In the genomic region with DNA sequence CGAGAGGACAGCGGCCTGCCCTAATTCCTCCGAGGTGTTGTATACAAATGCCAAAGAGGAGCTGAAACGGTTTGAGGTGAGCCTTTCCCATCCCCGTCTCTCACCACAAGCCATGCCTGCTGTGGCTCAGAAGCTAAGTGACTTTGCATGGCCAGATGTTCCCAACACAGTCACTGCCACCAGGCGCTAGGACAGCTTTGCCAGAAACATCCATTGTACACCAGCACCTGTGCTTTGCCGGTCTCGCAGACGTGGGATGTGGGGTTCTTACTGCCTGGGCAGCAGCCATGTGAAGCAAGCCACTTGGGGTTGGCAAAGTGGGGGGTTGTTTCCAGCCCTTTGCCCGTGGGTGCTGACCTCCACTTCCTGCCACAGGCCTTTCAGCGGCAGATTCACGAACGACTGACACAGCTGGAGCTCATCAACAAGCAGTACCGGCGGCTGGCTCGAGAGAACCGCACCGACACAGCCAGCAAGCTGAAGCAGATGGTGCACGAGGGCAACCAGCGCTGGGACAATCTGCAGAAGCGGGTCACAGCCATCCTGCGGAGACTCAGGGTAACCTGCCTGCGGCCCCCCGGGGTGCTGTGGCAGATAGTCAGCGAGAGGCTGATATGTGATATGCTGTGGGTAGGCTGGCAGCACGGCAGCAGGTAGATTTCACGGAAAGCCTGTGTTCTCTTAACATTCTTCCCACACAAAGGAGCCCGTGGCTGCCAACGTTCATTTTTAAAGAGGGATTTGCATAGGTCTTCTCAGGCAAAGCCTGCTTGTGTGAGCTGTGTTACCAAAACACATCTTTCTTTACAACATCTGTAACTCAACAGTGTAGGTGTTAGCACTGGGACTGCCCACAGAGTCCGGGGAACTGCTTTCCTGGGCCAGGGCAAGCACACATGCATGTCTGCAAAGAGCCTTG, we compare ENCODE assay signal across 9 mouse cellular contexts.
DNase-seq lines count a peak whose midpoint lies in the region; ATAC-seq and TF ChIP-seq lines count a peak whose summit lies in the region.
"Had no signal": no experiment of that assay in that cellular context is flagged by ENCODE, and none has a peak within 500 bp of the region (broad histone marks: within the 10 kb centered on the region; RNA-seq: fewer than 3 reads in every experiment).

No protein-coding gene starts in this region.

- H3K9me3 ChIP-seq in embryonic facial prominence, embryonic 13.5 days: no peaks in the 10 kb centered on the region
- no peaks in the 10 kb centered on the region for H3K9me3 ChIP-seq in limb, embryonic 14.5 days (ENCODE audit: control insufficient read depth, low read length)
- H3K9me3 ChIP-seq in forebrain, postnatal 0 days (ENCODE audit: low read length): no peaks in the 10 kb centered on the region
- H3K9me3 ChIP-seq: neural tube, embryonic 13.5 days had no signal

- H3K27ac ChIP-seq in layer of hippocampus, adult 2 months: 0 out of 2 replicates have a peak overlapping the region, but pooled peaks have one; percentile 5
- 0 out of 2 replicates have a peak overlapping the region, but pooled peaks have one; percentile 8 for H3K27ac ChIP-seq in embryonic facial prominence, embryonic 13.5 days
- H3K27ac ChIP-seq in limb, embryonic 14.5 days (replicated peaks; ENCODE audit: low read depth, low read length): peak overlapping the region; percentile 43; the same call in 1 of the 2 replicates
- H3K27ac ChIP-seq in thymus, adult 2 months (ENCODE audit: control insufficient read depth, insufficient read depth, low read length): no peak overlapping the region; the same call in 1 of the 2 replicates
- no peak overlapping the region for H3K27ac ChIP-seq in forebrain, postnatal 0 days (ENCODE audit: low read depth, low read length)
- H3K27ac ChIP-seq: neural tube, embryonic 13.5 days had no signal

- peaks cover 18% of the 10 kb centered on the region for H3K4me1 ChIP-seq in embryonic facial prominence, embryonic 13.5 days
- H3K4me1 ChIP-seq in limb, embryonic 14.5 days (ENCODE audit: control insufficient read depth, insufficient read depth, low read length): peaks cover 8% of the 10 kb centered on the region
- H3K4me1 ChIP-seq in thymus, adult 2 months (replicated peaks; ENCODE audit: control insufficient read depth, insufficient read depth, low read length): peaks cover 14% of the 10 kb centered on the region
- H3K4me1 ChIP-seq in forebrain, postnatal 0 days (ENCODE audit: insufficient read depth): no peaks in the 10 kb centered on the region
- H3K4me1 ChIP-seq: neural tube, embryonic 13.5 days had no signal

- no peak overlapping the region for H3K4me2 ChIP-seq in embryonic facial prominence, embryonic 13.5 days
- H3K4me2 ChIP-seq in limb, embryonic 14.5 days (replicated peaks; ENCODE audit: low read depth, low read length, severe bottlenecking): no peak overlapping the region
- no peak overlapping the region for H3K4me2 ChIP-seq in forebrain, postnatal 0 days (ENCODE audit: low read depth)
- H3K4me2 ChIP-seq: neural tube, embryonic 13.5 days had no signal

- no peak overlapping the region for H3K9ac ChIP-seq in embryonic facial prominence, embryonic 13.5 days
- H3K9ac ChIP-seq in limb, embryonic 14.5 days (ENCODE audit: low read depth, low read length, severe bottlenecking): no peak overlapping the region
- H3K9ac ChIP-seq in forebrain, postnatal 0 days: no peak overlapping the region
- H3K9ac ChIP-seq: neural tube, embryonic 13.5 days had no signal

- H3K4me3 ChIP-seq in layer of hippocampus, adult 2 months: no peak overlapping the region
- H3K4me3 ChIP-seq in embryonic facial prominence, embryonic 13.5 days: no peak overlapping the region
- no peak overlapping the region for H3K4me3 ChIP-seq in limb, embryonic 14.5 days (replicated peaks; ENCODE audit: low read length)
- peak overlapping the region; percentile 7 for H3K4me3 ChIP-seq in thymus, adult 2 months (ENCODE audit: control insufficient read depth, insufficient read depth, low read length)
- H3K4me3 ChIP-seq in forebrain, postnatal 0 days (ENCODE audit: low read depth, low read length): no peak overlapping the region
- H3K4me3 ChIP-seq: neural tube, embryonic 13.5 days had no signal

- ATAC-seq in embryonic facial prominence, embryonic 13.5 days (ENCODE audit: insufficient number of reproducible peaks, insufficient read depth, low FRiP score, low TSS enrichment, low read depth): 0 out of 2 replicates have a peak, but pooled peaks have one; percentile 29
- no peak for ATAC-seq in limb, embryonic 14.5 days (ENCODE audit: low FRiP score, low read depth)
- ATAC-seq in forebrain, postnatal 0 days: no peak

- DNase-seq in layer of hippocampus, adult 2 months (ENCODE audit: low spot score in 2 of 2): no peak
- no peak for DNase-seq in layer of hippocampus, postnatal 25 days (ENCODE audit: extremely low spot score in 1 of 2, low spot score in 1 of 2)
- DNase-seq in limb, embryonic 14.5 days (ENCODE audit: low spot score): no peak
- DNase-seq in thymus, adult 2 months: peak; percentile 58
- no peak for DNase-seq in c-Kit-positive CD71-positive TER-119-positive erythroid progenitor cells, embryonic 14.5 days (ENCODE audit: low spot score)
- DNase-seq in forebrain, postnatal 0 days: no peak
- no peak for DNase-seq in adrenal gland, postnatal 14 days

- no peak for TF ChIP-seq POLR2A in limb, embryonic 14.5 days (IDR thresholded peaks at IDR 0.05; ENCODE audit: borderline replicate concordance, extremely low read depth, insufficient read depth, insufficient read length)
- no peak for TF ChIP-seq POLR2A in thymus, adult 2 months (IDR thresholded peaks at IDR 0.05; ENCODE audit: control insufficient read depth, extremely low read depth, insufficient read depth, low read length, poor library complexity)

- peaks cover 83% of the 10 kb centered on the region for H3K36me3 ChIP-seq in embryonic facial prominence, embryonic 13.5 days
- peaks cover 72% of the 10 kb centered on the region for H3K36me3 ChIP-seq in limb, embryonic 14.5 days (ENCODE audit: control insufficient read depth, insufficient read depth, low read length)
- H3K36me3 ChIP-seq in thymus, adult 2 months (ENCODE audit: control insufficient read depth, insufficient read depth, low read length): no peaks in the 10 kb centered on the region
- peaks cover 73% of the 10 kb centered on the region for H3K36me3 ChIP-seq in forebrain, postnatal 0 days (ENCODE audit: insufficient read depth)

- H3K27me3 ChIP-seq in embryonic facial prominence, embryonic 13.5 days: no peaks in the 10 kb centered on the region
- no peaks in the 10 kb centered on the region for H3K27me3 ChIP-seq in limb, embryonic 14.5 days (ENCODE audit: control insufficient read depth, insufficient read depth, low read length)
- H3K27me3 ChIP-seq in thymus, adult 2 months (ENCODE audit: control insufficient read depth, insufficient read depth, low read length): no peaks in the 10 kb centered on the region
- no peaks in the 10 kb centered on the region for H3K27me3 ChIP-seq in forebrain, postnatal 0 days (ENCODE audit: insufficient read depth, low read length)
- H3K27me3 ChIP-seq: neural tube, embryonic 13.5 days had no signal

- 43% methylated on average over 30 of the region's 30 CpGs for WGBS in embryonic facial prominence, embryonic 13.5 days
- WGBS in limb, embryonic 14.5 days: 42% methylated on average over 30 of the region's 30 CpGs
- 9% methylated on average over 30 of the region's 30 CpGs for WGBS in thymus, adult 2 months
- 82% methylated on average over 30 of the region's 30 CpGs for WGBS in forebrain, postnatal 0 days

- no peak for TF ChIP-seq CTCF in layer of hippocampus, adult 2 months (conservative IDR thresholded peaks at IDR 0.05)
- TF ChIP-seq CTCF in thymus, adult 2 months (IDR thresholded peaks at IDR 0.05; ENCODE audit: borderline replicate concordance, control insufficient read depth, extremely low read depth, insufficient read depth, low read length, poor library complexity): 0 out of 2 replicates have a peak, but pooled peaks have one; percentile 11
- TF ChIP-seq CTCF in forebrain, postnatal 0 days (IDR thresholded peaks at IDR 0.05; ENCODE audit: low read depth): no peak

Comparison
In these comparisons a context has a peak if more than half of its experiments do, and no peak if none do; other contexts are left out.
1. H3K27ac ChIP-seq: peak in layer of hippocampus, adult 2 months (single experiment), embryonic facial prominence, embryonic 13.5 days (single experiment) and limb, embryonic 14.5 days (single experiment); none in thymus, adult 2 months (single experiment) and forebrain, postnatal 0 days (single experiment).